Mouse (Mus musculus) ES-E14 (cell line): ENCODE results near the gene Cd19. TPM values are rescaled to one million over a fixed set of nuclear protein-coding genes. Genes with fewer than 3 reads are reported as not detected.

ENCODE experiments used
- DNase-seq: peaks from one replicate; pipeline ENCODE4 v3.0.0-alpha.2; 2013; ENCODE audit warnings: low read depth, low spot score
- H3K27ac ChIP-seq: 2 replicates; pipeline ENCODE4 v1.5.1; 2012; ENCODE audit warnings: low read depth, mild to moderate bottlenecking, low read length, moderate library complexity, mixed read lengths; ENCODE audit not compliant: poor library complexity, insufficient read depth, severe bottlenecking
- H3K36me3 ChIP-seq: 2 replicates; pipeline ENCODE4 v1.6.1; 2012; ENCODE audit warnings: mild to moderate bottlenecking, low read length, moderate library complexity, mixed read lengths; ENCODE audit not compliant: control insufficient read depth, poor library complexity, insufficient read depth, severe bottlenecking
- H3K4me1 ChIP-seq, 2 experiments: fragments of 150-350 bp in 1 of 2; sonication (generic) in 1 of 2; 2 replicates each; pipeline ENCODE4 v1.6.1; 2012; ENCODE audit warnings: low read length in 2 of 2, mild to moderate bottlenecking in 1 of 2, mixed read lengths in 1 of 2; ENCODE audit not compliant: control insufficient read depth in 2 of 2, insufficient read depth in 2 of 2, poor library complexity in 1 of 2
- H3K4me3 ChIP-seq, 2 experiments: fragments of 150-350 bp in 1 of 2; sonication (generic) in 1 of 2; 2 replicates each; pipeline ENCODE4 v1.5.1; 2012; ENCODE audit warnings: low read length in 2 of 2, low read depth in 1 of 2, mild to moderate bottlenecking in 1 of 2, mixed read lengths in 1 of 2; ENCODE audit not compliant: insufficient read depth in 1 of 2, poor library complexity in 1 of 2, severe bottlenecking in 1 of 2
- H3K9ac ChIP-seq: 2 replicates; pipeline ENCODE4 v1.6.1; 2012; ENCODE audit warnings: low read depth, mild to moderate bottlenecking, low read length, mixed read lengths; ENCODE audit not compliant: poor library complexity, insufficient read depth, severe bottlenecking
- H3K9me3 ChIP-seq: fragments of 150-350 bp; sonication (generic); 2 replicates; pipeline ENCODE4 v1.6.1; 2012; ENCODE audit warnings: low read depth, mild to moderate bottlenecking, low read length; ENCODE audit not compliant: control insufficient read depth, insufficient read depth
- CHD2 ChIP-seq: IDR thresholded peaks from 2 replicates; pipeline ENCODE4 v1.6.1; 2014; ENCODE audit warnings: mild to moderate bottlenecking, low read depth, low read length, inconsistent platforms
- HCFC1 ChIP-seq: IDR thresholded peaks from 2 replicates; pipeline ENCODE4 v1.6.1; 2012; ENCODE audit warnings: low read length, inconsistent platforms, borderline replicate concordance; ENCODE audit not compliant: insufficient read depth
- MAFK ChIP-seq: IDR thresholded peaks from 2 replicates; pipeline ENCODE4 v1.6.1; 2014; ENCODE audit warnings: mild to moderate bottlenecking, low read depth, low read length, inconsistent platforms; ENCODE audit not compliant: insufficient read depth
- ZC3H11A ChIP-seq: IDR thresholded peaks from 2 replicates; pipeline ENCODE4 v1.6.1; 2012; ENCODE audit warnings: low read depth, mild to moderate bottlenecking, inconsistent platforms, low read length, borderline replicate concordance
- ZNF384 ChIP-seq: IDR thresholded peaks from 2 replicates; pipeline ENCODE4 v1.6.1; 2012; ENCODE audit warnings: low read depth, low read length, inconsistent platforms
- in situ Hi-C, 2 experiments: fragments of 600-800 bp; cut with MboI; formaldehyde crosslinking; loops; one replicate each; pipeline ENCODE4 v1.15.1; 2025; ENCODE audit warnings: low sequenced_read_pairs in 2 of 2, inconsistent platforms in 1 of 2; ENCODE audit not compliant: unreplicated experiment in 2 of 2
- total RNA-seq: library from RNA; depleted of rRNA; stranded (reverse); fragments of 300-350 nt; gene quantifications from 2 replicates; pipeline ENCODE4 v1.2.3, GENCODE M21; 2012

The Cd19 gene
- total RNA-seq, 1 experiment = 0.49 TPM

- H3K36me3 ChIP-seq = peaks cover 7% of the 10 kb centered on the region; the same call in 1 of the 2 replicates
- peak overlapping the region; percentile 59 for H3K9ac ChIP-seq
- in situ Hi-C loops = no loop called here
- H3K9me3 ChIP-seq = no peaks in the 10 kb centered on the region
- H3K4me3 ChIP-seq = peak overlapping the region; percentile 100
- no peak overlapping the region for H3K27ac ChIP-seq
- peaks cover 2 to 10% of the 10 kb centered on the region in 2 experiments; a peak in 1 of 4 replicates for H3K4me1 ChIP-seq
- TF ChIP-seq CHD2 (no peak), MAFK (no peak), HCFC1 (no peak), ZNF384 (no peak), ZC3H11A (no peak)
- DNase-seq = no peak
These were observed 14.8 kb upstream of the Cd19 start for GRCm38 (mm10) chr7:126429503-126429898.

- no peak for TF ChIP-seq MAFK
- no peak for TF ChIP-seq CHD2
- TF ChIP-seq HCFC1 = no peak
- no peak for TF ChIP-seq ZC3H11A
- TF ChIP-seq ZNF384 = no peak
- H3K36me3 ChIP-seq = peaks cover 5% of the 10 kb centered on the region; the same call in 1 of the 2 replicates
- peak within 1 kb of the TSS; percentile 100 for H3K4me3 ChIP-seq
- H3K9ac ChIP-seq = peak within 1 kb of the TSS; percentile 98
- no peaks in the 10 kb centered on the region for H3K9me3 ChIP-seq
- DNase-seq = peak; percentile 66
- H3K27ac ChIP-seq = peak within 1 kb of the TSS; percentile 72; the same call in 1 of the 2 replicates
- in situ Hi-C loops = no loop called here
- peaks cover 2 to 10% of the 10 kb centered on the region in 2 experiments; a peak in 1 of 4 replicates for H3K4me1 ChIP-seq
These were observed 14.2 kb upstream of the Cd19 start, which contains the start of gene Rabep2 for GRCm38 (mm10) chr7:126428631-126429502. Gene Rabep2, plus strand, starts transcription at chr7:126428759.

GRCm38 (mm10) chr7:126428154-126428553, 13.5 kb upstream of the Cd19 start:
- in situ Hi-C loops = no loop called here
- no peak overlapping the region for H3K27ac ChIP-seq

GRCm38 (mm10) chr7:126427323-126427860, 12.7 kb upstream of the Cd19 start:
- H3K4me1 ChIP-seq = peaks cover 2 to 10% of the 10 kb centered on the region in 2 experiments; a peak in 1 of 4 replicates
- no peaks in the 10 kb centered on the region for H3K9me3 ChIP-seq
- 0 out of 2 replicates have a peak, but pooled peaks cover 2% of the 10 kb centered on the region for H3K36me3 ChIP-seq
- no peak overlapping the region for H3K27ac ChIP-seq
- in situ Hi-C loops = no loop called here
- peak; percentile 73 for DNase-seq
- H3K9ac ChIP-seq = no peak overlapping the region
- H3K4me3 ChIP-seq = no peak overlapping the region
- TF ChIP-seq MAFK (no peak), ZC3H11A (no peak), HCFC1 (peak; percentile 55; the same call in 1 of the 2 replicates)

More at GRCm38 (mm10) chr7:126428154-126428553, 13.5 kb upstream of the Cd19 start:
- TF ChIP-seq ZNF384 (no peak), CHD2 (no peak), MAFK (no peak), HCFC1 (no peak), ZC3H11A (no peak)
- Histone ChIP-seq H3K9me3 (no peaks in the 10 kb centered on the region), H3K4me3 (peak overlapping the region; percentile 100), H3K9ac (peak overlapping the region; percentile 98; the same call in 1 of the 2 replicates), H3K36me3 (peaks cover 5% of the 10 kb centered on the region; the same call in 1 of the 2 replicates), H3K4me1 (peaks cover 2 to 10% of the 10 kb centered on the region in 2 experiments; a peak in 1 of 4 replicates)
- DNase-seq = no peak
